Mouse (Mus musculus) embryonic fibroblast, embryonic 13.5 days (primary cell): ENCODE data around the gene Adk.

Source experiments
- CTCF ChIP-seq: IDR thresholded peaks from 2 replicates; pipeline ENCODE4 v1.5.1; 2011; ENCODE audit warnings: mild to moderate bottlenecking, control low read depth, low read length, moderate library complexity, borderline replicate concordance; ENCODE audit not compliant: insufficient read depth
- POLR2A ChIP-seq: IDR thresholded peaks from 2 replicates; pipeline ENCODE4 v1.6.1; 2011; ENCODE audit warnings: low read depth, mild to moderate bottlenecking, control low read depth, low read length, moderate library complexity

DNA sequence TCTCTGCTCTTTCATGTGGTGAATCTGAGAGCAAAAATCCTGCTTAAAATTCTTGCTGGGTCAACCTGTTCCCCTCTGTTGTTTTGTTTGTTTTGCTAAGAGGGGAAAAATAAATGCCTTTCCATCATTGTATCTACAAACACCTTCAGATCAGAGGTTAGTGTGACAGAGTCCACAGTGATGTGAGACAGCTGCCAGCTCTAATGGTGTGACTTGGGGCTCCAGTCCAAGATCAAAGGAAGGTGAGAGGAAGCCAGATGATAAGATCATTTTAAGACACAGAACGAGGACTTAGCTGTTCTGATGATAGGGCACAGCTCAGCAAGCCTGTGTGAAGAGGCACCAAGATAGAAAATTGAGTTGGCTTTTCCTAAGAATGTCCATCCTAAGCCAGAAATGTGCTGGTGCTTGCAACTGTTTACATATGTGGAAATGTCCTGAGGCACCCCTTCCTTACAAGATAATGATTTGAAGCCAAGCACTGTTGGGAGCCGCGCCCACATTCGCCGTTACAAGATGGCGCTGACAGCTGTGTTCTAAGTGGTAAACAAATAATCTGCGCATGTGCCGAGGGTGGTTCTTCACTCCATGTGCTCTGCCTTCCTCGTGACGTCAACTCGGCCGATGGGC is 307.6 kb downstream of the Adk start:
- TF ChIP-seq CTCF (no peak), POLR2A (no peak)
